Mouse (Mus musculus): ENCODE results near the gene Stra6.

Gene Stra6

DNA sequence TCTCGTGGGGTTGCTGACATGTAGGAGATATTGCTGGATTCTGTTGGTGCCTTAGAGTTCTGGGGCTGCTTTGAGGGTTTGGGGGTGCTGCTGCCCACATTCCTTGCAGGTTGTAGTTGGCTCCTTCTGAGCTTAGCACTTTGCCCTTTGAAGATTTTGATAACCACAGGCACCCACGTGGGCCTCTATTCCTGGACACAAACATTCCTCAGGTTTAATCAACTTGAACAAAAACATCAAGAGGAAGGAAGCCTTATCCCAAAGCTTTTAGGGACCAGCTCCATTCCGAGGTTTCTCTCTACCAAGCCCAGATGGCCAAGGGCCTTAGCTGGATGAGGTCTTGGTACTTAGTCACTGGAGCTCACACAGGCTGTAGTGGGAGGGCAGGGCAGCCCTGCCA is 67.3 kb downstream of the Stra6 start:
- DNase-seq (ENCODE audit: low read depth, low spot score): no peak

DNA sequence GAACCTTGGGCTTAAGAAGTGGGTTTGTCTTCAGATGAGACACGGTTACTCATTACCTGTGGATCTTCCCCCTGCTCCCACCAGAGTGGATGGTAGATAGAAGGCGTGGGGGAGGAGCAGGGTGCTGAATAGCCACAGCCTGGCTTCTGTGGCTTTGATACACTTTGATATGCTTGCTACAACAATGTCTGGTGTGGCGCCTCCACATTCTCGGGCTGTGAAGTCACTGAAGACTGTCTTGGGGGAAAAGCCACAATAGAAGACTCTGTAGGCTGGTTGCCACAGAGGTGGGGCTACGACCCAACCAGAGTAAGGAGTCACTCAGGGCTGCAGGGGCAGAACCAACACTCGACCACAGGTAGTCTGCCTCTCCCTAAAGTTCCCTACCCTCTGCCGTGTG is 68.1 kb downstream of the Stra6 start:
- no peak for DNase-seq (ENCODE audit: low read depth, low spot score)

GRCm38 (mm10) chr9:58133893-58134884 is 70.6 kb downstream of the Stra6 start:
- no peak for DNase-seq (ENCODE audit: low read depth, low spot score)

DNA sequence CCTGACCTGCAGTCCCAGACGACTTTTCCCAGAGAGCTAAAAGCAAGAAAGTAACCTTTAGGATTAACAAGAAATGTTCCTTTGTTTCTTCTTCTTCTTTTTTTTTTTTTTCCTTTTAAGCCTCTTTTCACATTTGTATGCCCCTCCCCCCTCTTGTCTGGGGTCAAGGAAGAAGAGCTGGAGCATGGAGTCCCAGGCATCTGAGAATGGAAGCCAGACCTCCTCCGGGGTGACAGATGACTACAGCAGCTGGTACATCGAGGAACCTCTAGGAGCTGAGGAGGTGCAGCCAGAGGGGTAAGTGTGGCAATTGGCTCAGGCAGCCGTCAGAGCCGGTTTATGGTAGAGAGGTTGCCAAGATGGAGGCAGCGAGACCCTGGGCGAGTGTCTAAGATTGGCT is 71.3 kb downstream of the Stra6 start:
- no peak for DNase-seq (ENCODE audit: low read depth, low spot score)

DNA sequence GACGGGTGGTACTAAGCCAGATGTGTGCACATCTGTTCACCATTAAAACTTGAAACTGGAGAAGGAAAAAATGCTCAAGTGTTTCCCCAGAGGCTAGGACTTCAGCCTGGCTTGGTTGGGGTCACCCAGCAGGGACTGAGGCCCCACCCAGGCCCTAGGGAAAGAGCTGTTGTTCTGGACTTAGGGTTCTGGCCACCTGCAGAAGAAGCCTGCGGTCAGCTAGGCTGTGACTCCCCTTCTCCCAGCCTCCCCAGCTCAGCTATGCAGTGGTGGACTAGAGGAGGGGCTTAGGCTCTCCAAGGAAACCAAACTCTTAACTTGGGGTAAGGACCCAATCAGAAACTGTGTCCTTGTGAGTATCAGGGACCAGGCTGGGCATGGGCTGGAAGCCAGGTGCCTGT is 72.3 kb downstream of the Stra6 start:
- no peak for DNase-seq (ENCODE audit: low read depth, low spot score)

GRCm38 (mm10) chr9:58139947-58140346 is 76.4 kb downstream of the Stra6 start:
- no peak for DNase-seq (ENCODE audit: low read depth, low spot score)

GRCm38 (mm10) chr9:58143419-58143818 is 79.8 kb downstream of the Stra6 start:
- no peak for DNase-seq (ENCODE audit: low read depth, low spot score)

DNA sequence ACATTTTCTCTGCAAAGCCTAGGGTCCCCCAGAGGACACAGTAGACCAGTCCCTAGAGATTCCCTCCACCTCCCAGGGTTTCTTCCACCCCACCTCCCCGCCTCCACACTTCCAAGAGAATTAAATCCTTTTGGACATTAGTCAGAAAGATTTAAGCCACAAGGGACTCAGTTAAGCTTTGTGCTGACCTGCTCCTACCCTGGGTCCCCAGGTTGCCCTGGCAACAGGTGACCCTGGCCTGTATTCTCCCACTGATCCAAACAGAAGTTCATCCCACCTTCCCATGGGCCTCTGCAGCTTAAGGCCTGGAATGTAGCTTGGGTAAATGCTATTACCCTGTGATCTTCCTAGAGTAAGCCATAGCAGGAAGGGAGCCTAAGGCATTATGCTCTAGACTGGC is 81.1 kb downstream of the Stra6 start:
- DNase-seq (ENCODE audit: low read depth, low spot score): no peak

DNA sequence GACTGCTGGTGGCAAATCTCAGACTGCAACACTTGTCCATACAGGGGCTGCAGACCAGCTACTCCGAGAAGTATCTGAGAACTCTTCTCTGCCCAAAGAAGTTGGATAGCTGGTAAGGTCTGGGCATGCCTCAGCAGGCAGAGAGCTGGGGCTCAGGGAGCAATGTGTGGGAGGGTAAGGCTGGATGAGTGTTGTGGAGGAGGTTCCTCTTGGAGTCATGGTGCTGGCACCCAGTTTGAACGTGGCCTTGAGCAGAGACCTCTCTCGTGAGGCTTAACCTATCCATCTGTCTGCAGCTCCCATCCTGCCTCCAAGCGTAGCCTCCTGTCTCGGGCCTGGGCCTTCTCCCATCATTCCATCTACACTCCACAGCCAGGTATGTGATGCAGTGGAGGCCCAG is 81.8 kb downstream of the Stra6 start:
- no peak for DNase-seq (ENCODE audit: low read depth, low spot score)

DNA sequence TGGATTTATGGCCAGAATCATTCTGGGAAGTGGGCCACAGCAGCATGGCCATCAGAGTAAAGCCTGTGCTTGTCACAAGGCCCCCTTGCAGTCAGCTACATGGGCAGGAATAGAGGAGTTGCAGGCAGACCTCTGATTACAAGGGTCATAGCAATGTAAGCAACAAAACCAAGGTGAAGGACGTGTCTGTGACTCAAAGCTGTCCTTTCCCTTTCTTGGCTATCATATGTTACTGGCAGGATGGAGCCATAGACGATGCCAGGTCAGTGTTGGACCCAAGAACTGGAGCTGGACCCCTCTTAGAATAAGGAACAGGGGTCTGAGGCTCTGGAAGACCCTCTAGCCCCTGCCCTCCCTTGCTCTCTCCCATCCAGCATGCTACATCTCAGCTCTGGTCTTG is 85.2 kb downstream of the Stra6 start:
- DNase-seq (ENCODE audit: low read depth, low spot score): no peak

DNA sequence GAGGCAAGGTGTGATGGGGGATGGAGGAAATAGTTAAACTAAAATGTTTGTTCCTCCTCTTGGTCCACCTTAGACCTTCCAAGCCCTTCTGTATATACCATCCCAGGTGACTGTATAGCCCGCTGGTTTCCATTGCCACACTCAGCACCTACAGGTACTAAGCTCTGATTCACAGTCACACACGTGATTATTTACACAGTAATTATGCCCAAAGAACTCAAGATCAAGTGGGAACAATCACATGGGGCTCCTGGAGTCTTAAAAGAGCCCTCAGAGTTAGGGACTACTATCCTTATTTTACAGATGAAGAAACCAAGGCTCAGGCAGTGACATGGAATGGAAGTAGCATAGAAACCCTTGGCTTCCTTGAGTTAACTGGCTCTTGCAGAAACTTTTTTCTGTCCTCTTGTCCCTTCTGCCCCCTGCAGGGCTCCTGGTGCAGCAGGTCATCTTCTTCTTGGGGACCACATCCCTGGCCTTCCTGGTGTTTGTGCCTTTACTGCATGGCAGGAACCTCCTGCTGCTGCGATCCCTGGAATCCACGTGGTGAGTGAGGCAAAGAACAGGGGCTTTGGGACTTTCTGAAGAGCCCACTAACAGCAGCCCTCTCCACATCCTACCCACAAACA is 87.3 kb downstream of the Stra6 start:
- no peak for DNase-seq (ENCODE audit: low read depth, low spot score)

GRCm38 (mm10) chr9:58153095-58153494 is 89.5 kb downstream of the Stra6 start:
- no peak for DNase-seq (ENCODE audit: low read depth, low spot score)

DNA sequence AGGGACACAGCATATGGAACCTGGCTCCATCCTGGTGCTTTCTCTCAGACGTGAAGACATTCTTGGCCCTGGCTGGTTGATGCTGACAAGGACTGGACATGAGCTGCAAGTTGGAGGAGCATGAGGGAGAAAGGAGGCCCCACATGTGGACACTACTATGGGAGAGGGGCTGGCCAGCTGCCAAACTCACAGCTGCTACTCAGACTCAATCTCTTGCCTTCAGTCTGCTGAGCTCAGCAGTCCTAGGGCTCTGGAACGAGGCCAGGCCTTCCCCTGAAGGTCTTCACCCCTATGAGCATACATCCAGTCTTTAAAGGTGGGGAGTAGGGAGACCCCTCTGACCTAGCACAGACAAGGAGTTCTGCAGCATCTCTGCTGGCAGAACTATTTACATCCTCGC is 91.8 kb downstream of the Stra6 start:
- no peak for DNase-seq (ENCODE audit: low read depth, low spot score)

GRCm38 (mm10) chr9:58156819-58157560 is 93.4 kb downstream of the Stra6 start:
- DNase-seq (ENCODE audit: low read depth, low spot score): no peak

- no peak for DNase-seq (ENCODE audit: low read depth, low spot score)
Measured at GRCm38 (mm10) chr9:58157838-58158237, 94.2 kb downstream of the Stra6 start.

- DNase-seq (ENCODE audit: low read depth, low spot score): no peak
Measured at GRCm38 (mm10) chr9:58158541-58159311, 95.1 kb downstream of the Stra6 start.

GRCm38 (mm10) chr9:58159855-58160254 is 96.3 kb downstream of the Stra6 start:
- no peak for DNase-seq (ENCODE audit: low read depth, low spot score)

- peak; percentile 48 for DNase-seq (ENCODE audit: low read depth, low spot score)
Measured at GRCm38 (mm10) chr9:58160315-58160714, 96.7 kb downstream of the Stra6 start.

DNA sequence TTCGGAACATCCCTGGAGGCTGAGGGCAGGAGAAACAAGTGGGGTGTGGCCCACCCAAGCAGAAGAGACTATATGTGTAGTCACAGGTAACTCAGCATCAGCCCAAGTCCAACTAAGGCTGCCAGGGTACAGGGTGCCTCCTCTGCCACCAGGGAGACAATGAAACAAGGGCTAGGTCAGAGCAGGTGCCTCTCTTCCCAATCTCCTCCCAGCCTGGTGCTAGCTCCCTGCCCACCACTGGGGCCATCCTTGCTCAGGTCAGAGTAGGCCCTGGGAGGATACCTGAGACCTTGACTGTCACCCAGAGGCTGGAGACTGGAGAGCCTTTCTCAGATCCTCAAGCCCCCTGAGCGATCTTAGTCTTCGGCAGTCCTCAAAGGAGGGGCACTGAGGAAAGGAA is 98.6 kb downstream of the Stra6 start:
- DNase-seq (ENCODE audit: low read depth, low spot score): no peak

DNA sequence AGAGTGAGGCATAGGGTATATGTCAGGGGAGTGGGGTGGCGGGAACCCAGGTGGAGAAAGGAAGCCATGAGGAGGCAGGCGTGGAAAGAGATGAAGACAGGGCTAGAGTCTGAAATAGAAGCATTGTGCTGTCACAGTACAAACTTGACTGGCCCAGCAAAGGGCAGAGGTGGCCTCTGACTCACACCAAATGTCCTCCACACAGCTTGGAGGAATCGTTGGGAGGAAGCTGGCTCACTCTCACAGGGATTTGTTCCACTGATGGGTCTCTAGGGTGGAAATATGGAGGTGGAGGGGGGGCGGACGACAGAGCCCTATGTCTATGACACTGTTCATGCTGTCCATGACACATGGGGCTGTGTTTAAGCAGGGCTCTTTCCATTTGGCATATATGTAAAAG is 99.6 kb downstream of the Stra6 start:
- DNase-seq (ENCODE audit: low read depth, low spot score): no peak

- DNase-seq (ENCODE audit: low read depth, low spot score): no peak
Measured at GRCm38 (mm10) chr9:58165779-58166178, 102.2 kb downstream of the Stra6 start.

DNA sequence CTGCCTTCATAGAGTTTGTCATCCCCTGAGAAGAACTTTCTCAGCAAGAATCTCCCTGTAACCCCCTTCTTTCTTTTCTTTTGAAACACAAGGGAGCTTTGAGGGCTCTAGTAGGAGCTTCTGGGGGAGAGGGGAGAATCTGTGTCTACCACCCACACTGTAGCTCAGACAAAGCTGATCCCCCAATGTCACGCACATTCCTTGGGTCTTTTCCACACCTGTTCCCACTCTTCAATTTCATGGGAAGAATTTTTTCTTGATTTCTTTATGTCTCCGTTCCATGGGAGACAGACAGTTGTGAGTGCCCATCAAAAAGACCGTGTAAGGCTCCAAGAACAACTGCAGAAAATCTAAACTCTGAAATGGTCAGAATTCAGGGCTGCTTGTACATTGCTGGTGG is 105.3 kb downstream of the Stra6 start:
- DNase-seq (ENCODE audit: low read depth, low spot score): no peak

Data from A20 (cell line).